Mouse (Mus musculus) Muller cell, postnatal 12 days (primary cell): Measurements from ENCODE around the gene Olfr632.
"Not testable (repeated sequence)": the region's sequence is repeated elsewhere in the genome, so short reads cannot be mapped to it uniquely, and the experiment has no call there.

Experiments
- DNase-seq: peaks from one replicate; pipeline ENCODE4 v3.0.0-alpha.2; 2015; ENCODE audit errors: inconsistent ontology term

The Olfr632 gene

GRCm38 (mm10) chr7:103934264-103934663, at the start of gene Olfr632:
TSS of gene Olfr632 (plus strand) at chr7:103934347.
- no peak for DNase-seq

GRCm38 (mm10) chr7:103886152-103886551, 48.0 kb upstream of the Olfr632 start, which contains the start of gene Olfr66:
TSS of gene Olfr66 (minus strand) at chr7:103886252.
- no peak for DNase-seq

- DNase-seq: no peak
Measured at GRCm38 (mm10) chr7:103894385-103894784, 39.8 kb upstream of the Olfr632 start, which contains the start of gene Olfr64. TSS of gene Olfr64 (minus strand) at chr7:103894485.

- DNase-seq: no peak
Measured at GRCm38 (mm10) chr7:103903187-103903586, 31.0 kb upstream of the Olfr632 start, which contains the start of gene Olfr65. TSS of gene Olfr65 (plus strand) at chr7:103903487.

GRCm38 (mm10) chr7:103910047-103910446, 24.1 kb upstream of the Olfr632 start:
- DNase-seq: no peak

- DNase-seq: no peak
Measured at GRCm38 (mm10) chr7:103912969-103913511, 21.1 kb upstream of the Olfr632 start.

GRCm38 (mm10) chr7:103915338-103915737, 18.8 kb upstream of the Olfr632 start:
- DNase-seq: no peak

GRCm38 (mm10) chr7:103928525-103928924, 5.6 kb upstream of the Olfr632 start, which contains the start of gene Olfr631:
TSS of gene Olfr631 (plus strand) at chr7:103928825.
- no peak for DNase-seq

GRCm38 (mm10) chr7:103942730-103943129, 8.6 kb downstream of the Olfr632 start:
- no peak for DNase-seq

- no peak for DNase-seq
Measured at GRCm38 (mm10) chr7:103944137-103944536, 10.0 kb downstream of the Olfr632 start, which contains the start of gene Olfr633. TSS of gene Olfr633 (plus strand) at chr7:103944437.

- DNase-seq: not testable (repeated sequence)
Measured at GRCm38 (mm10) chr7:103966873-103967272, 32.7 kb downstream of the Olfr632 start.

- DNase-seq: no peak
Measured at GRCm38 (mm10) chr7:103970852-103971251, 36.7 kb downstream of the Olfr632 start, which contains the start of gene Olfr635. TSS of gene Olfr635 (plus strand) at chr7:103971152.

GRCm38 (mm10) chr7:103971782-103972181, 37.6 kb downstream of the Olfr632 start:
- no peak for DNase-seq
